Mouse (Mus musculus) MEL (cell line): ENCODE measurements around the gene Isoc2a.

Source experiments
- CTCF ChIP-seq, 3 experiments: IDR thresholded peaks in 2 of 3; conservative IDR thresholded peaks in 1 of 3; 2 replicates each; pipeline ENCODE4 v1.5.1; 2011 to 2012; ENCODE audit warnings: low read length in 3 of 3, low read depth in 2 of 3, mild to moderate bottlenecking in 2 of 3, improper control_type of control experiment in 1 of 3, inconsistent platforms in 1 of 3, mixed read lengths in 1 of 3, moderate library complexity in 1 of 3; ENCODE audit not compliant: control insufficient read depth in 1 of 3, insufficient read depth in 1 of 3, poor library complexity in 1 of 3, severe bottlenecking in 1 of 3
- MYB ChIP-seq: IDR thresholded peaks from 2 replicates; pipeline ENCODE4 v1.6.1; 2011; ENCODE audit warnings: mild to moderate bottlenecking, low read depth, low read length, improper control_type of control experiment
- POLR2A ChIP-seq, 2 experiments: IDR thresholded peaks; 2 replicates each; pipeline ENCODE4 v1.6.1; 2011 to 2012; ENCODE audit warnings: low read length in 2 of 2, mild to moderate bottlenecking in 2 of 2, control low read depth in 1 of 2, improper control_type of control experiment in 1 of 2, low read depth in 1 of 2, moderate library complexity in 1 of 2; ENCODE audit not compliant: control insufficient read depth in 1 of 2, insufficient read depth in 1 of 2, poor library complexity in 1 of 2
- SIN3A ChIP-seq: IDR thresholded peaks from 2 replicates; pipeline ENCODE4 v1.6.1; 2012; ENCODE audit warnings: low read length, improper control_type of control experiment, inconsistent platforms
- USF1 ChIP-seq: IDR thresholded peaks from 2 replicates; pipeline ENCODE4 v1.6.1; 2014; ENCODE audit warnings: low read depth, mild to moderate bottlenecking, inconsistent platforms, low read length, improper control_type of control experiment, moderate library complexity

DNA sequence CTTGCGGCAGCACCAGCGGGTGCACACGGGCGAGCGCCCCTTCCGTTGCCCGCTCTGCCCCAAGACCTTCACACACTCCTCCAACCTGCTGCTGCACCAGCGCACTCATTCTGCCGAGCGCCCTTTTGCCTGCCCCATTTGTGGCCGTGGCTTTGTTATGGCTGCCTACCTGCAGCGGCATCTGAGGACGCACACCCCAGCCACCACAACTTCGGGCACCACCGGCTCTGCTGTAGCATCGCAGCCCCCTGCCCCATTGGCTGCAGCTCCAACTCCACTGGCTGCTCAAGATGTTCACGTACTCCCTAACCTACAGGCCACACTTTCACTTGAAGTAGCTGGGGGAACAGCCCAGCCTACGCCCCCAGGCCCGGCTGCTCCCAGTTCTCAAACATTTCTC, 43.5 kb downstream of the Isoc2a start:
- no peak for TF ChIP-seq MYB
- TF ChIP-seq POLR2A (IDR thresholded peaks at IDR 0.05; ENCODE audit: control insufficient read depth in 1 of 2, insufficient read depth in 1 of 2, low read depth in 1 of 2, low read length in 2 of 2, poor library complexity in 1 of 2): no peak
- no peak for TF ChIP-seq SIN3A
- TF ChIP-seq USF1: no peak
- no peak for TF ChIP-seq CTCF (IDR thresholded peaks at IDR 0.05 in 2 of 3, conservative IDR thresholded peaks at IDR 0.05 in 1 of 3; ENCODE audit: control insufficient read depth in 1 of 3, insufficient read depth in 1 of 3, low read depth in 2 of 3, low read length in 3 of 3, poor library complexity in 1 of 3, severe bottlenecking in 1 of 3)
